Mouse (Mus musculus): ENCODE results near the gene Ttc25. TPM values are rescaled to one million over a fixed set of nuclear protein-coding genes. Genes with fewer than 3 reads are reported as not detected.

Gene Ttc25
- total RNA-seq, 2 experiments from 2014 or later, result 0.20 to 0.31 TPM

GRCm38 (mm10) chr11:100619982-100620381 lies 74.6 kb downstream of the Ttc25 start, which contains the start of gene Dnajc7:
Dnajc7 (minus strand) TSS chr11:100620168.
- DNase-seq (ENCODE audit: low spot score), result no peak
- intact Hi-C loops (cut with DNase I), result loop anchor here (5.0 kb wide), 1 partner anchor 48 kb away; the partner anchor contains the start of gene Cnp

Other genes with a start within 250 kb of the Ttc25 start
- 1,000 to 10,000 TPM; 1,459 to 1,550 TPM for gene Eif1, start 225.7 kb upstream of the Ttc25 start, total RNA-seq (2021)
- gene Gast, start 211.2 kb upstream of the Ttc25 start, total RNA-seq (2021), result not detected
- gene Hap1, start 189.5 kb upstream of the Ttc25 start, total RNA-seq (2021), result 1 to 10 TPM in 1 of 2 experiments, under 1 TPM in 1; 0.83 to 1.2 TPM
- 100 to 1,000 TPM; 239 to 247 TPM for gene Jup, start 147.8 kb upstream of the Ttc25 start, total RNA-seq (2021)
- 10 to 100 TPM; 15.4 to 15.8 TPM for gene P3h4, start 130.8 kb upstream of the Ttc25 start, total RNA-seq (2021)
- 10 to 100 TPM; 12.2 to 14.4 TPM for gene Fkbp10, start 129.9 kb upstream of the Ttc25 start, total RNA-seq (2021)
- gene Nt5c3b, start 103.8 kb upstream of the Ttc25 start, total RNA-seq (2021), result 10 to 100 TPM; 30.2 to 33.3 TPM
- under 1 TPM; 0.88 to 0.92 TPM for gene Klhl10, start 103.7 kb upstream of the Ttc25 start, total RNA-seq (2021)
- gene Klhl11, start 72.9 kb upstream of the Ttc25 start, total RNA-seq (2021), result 1 to 10 TPM; 7.9 to 9.0 TPM
- gene Acly, start 17.6 kb upstream of the Ttc25 start, total RNA-seq (2021), result 10 to 100 TPM; 31.6 to 41.6 TPM
- gene Cnp, start 29.3 kb downstream of the Ttc25 start, total RNA-seq (2021), result 1 to 10 TPM; 5.4 to 7.3 TPM
- 10 to 100 TPM; 57.3 to 58.0 TPM for gene Nkiras2, start 73.6 kb downstream of the Ttc25 start, total RNA-seq (2021)
- gene Dnajc7, start 74.6 kb downstream of the Ttc25 start, total RNA-seq (2021), result 100 to 1,000 TPM; 121 to 124 TPM
- gene Zfp385c, start 146.8 kb downstream of the Ttc25 start, total RNA-seq (2021), result under 1 TPM; 0.31 to 0.47 TPM
- gene Dhx58, start 158.7 kb downstream of the Ttc25 start, total RNA-seq (2021), result under 1 TPM; 0.68 to 0.98 TPM
- gene Kat2a, start 166.9 kb downstream of the Ttc25 start, total RNA-seq (2021), result 10 to 100 TPM; 12.3 to 13.6 TPM
- gene Hspb9, start 168.2 kb downstream of the Ttc25 start, total RNA-seq (2021), result not detected
- gene Rab5c, start 192.6 kb downstream of the Ttc25 start, total RNA-seq (2021), result 10 to 100 TPM; 62.1 to 66.8 TPM
- not detected for gene Kcnh4, start 214.3 kb downstream of the Ttc25 start, total RNA-seq (2021)
- not detected for gene Hcrt, start 217.3 kb downstream of the Ttc25 start, total RNA-seq (2021)
- gene Ghdc, start 225.3 kb downstream of the Ttc25 start, total RNA-seq (2021), result 10 to 100 TPM in 1 of 2 experiments, 1 to 10 TPM in 1; 9.5 to 11.3 TPM

All from heart, postnatal 25 days (tissue).